ENCODE assay signal across 19 mouse cellular contexts in genomic region chr12:86858498-86858897, GRCm38 (mm10). TPM values are rescaled to one million over a fixed set of nuclear protein-coding genes. Genes with fewer than 3 reads are reported as not detected.
DNase-seq lines count a peak whose midpoint lies in the region; ATAC-seq and TF ChIP-seq lines count a peak whose summit lies in the region.
"Had no signal": no experiment of that assay in that cellular context is flagged by ENCODE, and none has a peak within 500 bp of the region (broad histone marks: within the 10 kb centered on the region; RNA-seq: fewer than 3 reads in every experiment).

No protein-coding gene starts in this region.

- no peaks in the 10 kb centered on the region for H3K36me3 ChIP-seq in lung, embryonic 14.5 days (ENCODE audit: insufficient read depth)
- H3K36me3 ChIP-seq in CH12.LX (replicated peaks in 1 of 2; ENCODE audit: control insufficient read depth in 1 of 2, insufficient read depth in 1 of 2, low read length in 1 of 2), result no peaks in the 10 kb centered on the region
- H3K36me3 ChIP-seq: embryonic facial prominence, embryonic 12.5 days; forebrain, embryonic 12.5 days; heart, embryonic 12.5 days; hindbrain, embryonic 10.5 days; hindbrain, embryonic 15.5 days had no signal

- no peak for TF ChIP-seq POLR2A in CH12.LX (IDR thresholded peaks at IDR 0.05; ENCODE audit: low read depth, low read length)
- no peak for TF ChIP-seq POLR2A in olfactory bulb, adult 2 months (IDR thresholded peaks at IDR 0.05; ENCODE audit: insufficient read depth, low read depth, low read length)

- no peak for TF ChIP-seq CTCF in lung, embryonic 14.5 days (IDR thresholded peaks at IDR 0.05; ENCODE audit: low read depth)
- TF ChIP-seq CTCF in CH12.LX (conservative IDR thresholded peaks at IDR 0.05 in 1 of 2, IDR thresholded peaks at IDR 0.05 in 1 of 2; ENCODE audit: low read depth in 2 of 2, low read length in 2 of 2), result no peak
- TF ChIP-seq CTCF in olfactory bulb, adult 2 months (IDR thresholded peaks at IDR 0.05; ENCODE audit: insufficient read depth, low read depth, low read length), result no peak

- no peak overlapping the region for H3K9ac ChIP-seq in lung, embryonic 14.5 days
- no peak overlapping the region for H3K9ac ChIP-seq in CH12.LX (ENCODE audit: insufficient read depth, low read depth)
- H3K9ac ChIP-seq: embryonic facial prominence, embryonic 12.5 days; forebrain, embryonic 12.5 days; heart, embryonic 12.5 days; hindbrain, embryonic 15.5 days had no signal

- TF ChIP-seq EP300 in CH12.LX (IDR thresholded peaks at IDR 0.05; ENCODE audit: low read length), result no peak

- no peaks in the 10 kb centered on the region for H3K79me2 ChIP-seq in CH12.LX (replicated peaks; ENCODE audit: control insufficient read depth, extremely low read depth, insufficient read depth, poor library complexity, severe bottlenecking)

- no peaks in the 10 kb centered on the region for H3K27me3 ChIP-seq in lung, embryonic 14.5 days (ENCODE audit: insufficient read depth, low read length)
- no peaks in the 10 kb centered on the region for H3K27me3 ChIP-seq in CH12.LX (replicated peaks)
- H3K27me3 ChIP-seq: embryonic facial prominence, embryonic 12.5 days; heart, embryonic 12.5 days; hindbrain, embryonic 15.5 days; Patski had no signal

- DNase-seq in lung, embryonic 14.5 days, result no peak
- no peak for DNase-seq in lung, postnatal 14 days
- DNase-seq in 3T3-L1 (ENCODE audit: low read depth, low spot score) (peak; percentile 42), CH12.LX (ENCODE audit: extremely low read depth) (no peak)
- DNase-seq in thymus, postnatal 4 days, result no peak
- DNase-seq: adrenal gland, adult 2 months; adrenal gland, postnatal 25 days; cerebellum, adult 2 months; cerebellum, postnatal 10 days; gastrocnemius, postnatal 25 days had no signal

- dilution Hi-C loops in CH12.LX (cut with MboI; ENCODE audit: extremely low pct_ligation_motif_present, extremely low pct_unique_long_range_greater_than_20kb, low sequenced_read_pairs), result no loop called here

- no peak for TF ChIP-seq RAD21 in CH12.LX (IDR thresholded peaks at IDR 0.05; ENCODE audit: low read depth, low read length)

- WGBS in lung, embryonic 14.5 days, result 93% methylated on average over 4 of the region's 4 CpGs
- WGBS in olfactory bulb, adult 2 months, result 82% methylated on average over 4 of the region's 4 CpGs

- H3K4me1 ChIP-seq in lung, embryonic 14.5 days (ENCODE audit: insufficient read depth), result peaks cover 21% of the 10 kb centered on the region
- peaks cover 31 to 51% of the 10 kb centered on the region in 2 experiments for H3K4me1 ChIP-seq in CH12.LX (ENCODE audit: control insufficient read depth in 1 of 2, insufficient read depth in 2 of 2)
- H3K4me1 ChIP-seq in olfactory bulb, adult 2 months (ENCODE audit: control insufficient read depth, insufficient read depth, low read length), result peaks cover 42% of the 10 kb centered on the region

- peak overlapping the region; percentile 71; the same call in 1 of the 2 replicates for H3K27ac ChIP-seq in lung, embryonic 14.5 days (ENCODE audit: low read depth)
- 0 out of 2 replicates have a peak overlapping the region, but pooled peaks have one; percentile 17 for H3K27ac ChIP-seq in CH12.LX (ENCODE audit: insufficient read depth, low read depth)
- H3K27ac ChIP-seq in olfactory bulb, adult 2 months (ENCODE audit: insufficient read depth, low read depth, low read length), result peak overlapping the region; percentile 94; the same call in 1 of the 2 replicates
- H3K27ac ChIP-seq: embryonic facial prominence, embryonic 12.5 days; forebrain, embryonic 12.5 days; hindbrain, embryonic 10.5 days; hindbrain, embryonic 15.5 days had no signal

- H3K9me3 ChIP-seq in lung, embryonic 14.5 days (ENCODE audit: low read depth, low read length), result no peaks in the 10 kb centered on the region
- H3K9me3 ChIP-seq in CH12.LX (replicated peaks; ENCODE audit: low read length), result no peaks in the 10 kb centered on the region
- H3K9me3 ChIP-seq: embryonic facial prominence, embryonic 12.5 days; forebrain, embryonic 12.5 days; hindbrain, embryonic 10.5 days; hindbrain, embryonic 15.5 days had no signal

- in situ Hi-C loops in CH12.LX (cut with MboI; ENCODE audit: low pct_ligation_motif_present, low pct_unique_long_range_greater_than_20kb, low sequenced_read_pairs), result no loop called here

- H3K4me2 ChIP-seq in lung, embryonic 14.5 days, result no peak overlapping the region
- H3K4me2 ChIP-seq in CH12.LX (ENCODE audit: insufficient read depth, low read depth, poor library complexity, severe bottlenecking), result no peak overlapping the region
- H3K4me2 ChIP-seq: embryonic facial prominence, embryonic 12.5 days; forebrain, embryonic 12.5 days; heart, embryonic 12.5 days; hindbrain, embryonic 15.5 days had no signal

- ATAC-seq in lung, embryonic 14.5 days (ENCODE audit: insufficient read depth), result no peak
- ATAC-seq in erythroblast, adult 5-6 weeks (replicated peaks; ENCODE audit: low FRiP score, poor library complexity, severe bottlenecking), result no peak
- ATAC-seq: forebrain, embryonic 16.5 days; Patski had no signal

- no peak overlapping the region for H3K4me3 ChIP-seq in lung, embryonic 14.5 days (ENCODE audit: low read depth, low read length)
- H3K4me3 ChIP-seq in CH12.LX (replicated peaks in 1 of 3; ENCODE audit: low read depth in 2 of 3, low read length in 2 of 3, poor library complexity in 1 of 3), result no peak overlapping the region
- no peak overlapping the region for H3K4me3 ChIP-seq in olfactory bulb, adult 2 months (ENCODE audit: insufficient read depth, low read depth, low read length)
- H3K4me3 ChIP-seq: embryonic facial prominence, embryonic 12.5 days; forebrain, embryonic 12.5 days; heart, embryonic 12.5 days; hindbrain, embryonic 10.5 days; hindbrain, embryonic 15.5 days had no signal

TF ChIP-seq in CH12.LX, 34 proteins besides CTCF, POLR2A, EP300 and RAD21:
- TF ChIP-seq E2F4 (IDR thresholded peaks at IDR 0.05; ENCODE audit: insufficient replicate concordance, low read depth, low read length) (no peak), CHD2 (IDR thresholded peaks at IDR 0.05; ENCODE audit: low read length) (no peak), TBP (conservative IDR thresholded peaks at IDR 0.05; ENCODE audit: low read depth, low read length) (no peak), IRF4 (IDR thresholded peaks at IDR 0.05; ENCODE audit: low read depth, low read length) (no peak), UBTF (IDR thresholded peaks at IDR 0.05; ENCODE audit: low read depth, low read length) (no peak), POLR2AphosphoS2 (IDR thresholded peaks at IDR 0.05; ENCODE audit: low read depth, low read length) (no peak), MXI1 (IDR thresholded peaks at IDR 0.05; ENCODE audit: low read depth, low read length) (no peak), ZMIZ1 (IDR thresholded peaks at IDR 0.05; ENCODE audit: low read depth, low read length) (no peak), USF2 (conservative IDR thresholded peaks at IDR 0.05; ENCODE audit: low read depth, low read length) (no peak), ELF1 (IDR thresholded peaks at IDR 0.05; ENCODE audit: low read depth, low read length) (no peak), USF1 (IDR thresholded peaks at IDR 0.05; ENCODE audit: low read depth, low read length) (no peak), MEF2A (IDR thresholded peaks at IDR 0.05; ENCODE audit: borderline replicate concordance, low read depth, low read length) (no peak), GABPA (IDR thresholded peaks at IDR 0.05; ENCODE audit: insufficient replicate concordance, low read depth, low read length) (no peak), SMC3 (IDR thresholded peaks at IDR 0.05; ENCODE audit: low read depth, low read length) (no peak), ZKSCAN1 (IDR thresholded peaks at IDR 0.05; ENCODE audit: borderline replicate concordance, low read depth, low read length) (no peak), ZC3H11A (IDR thresholded peaks at IDR 0.05; ENCODE audit: low read depth, low read length) (no peak), JUND (conservative IDR thresholded peaks at IDR 0.05; ENCODE audit: low read depth, low read length) (no peak), CHD1 (IDR thresholded peaks at IDR 0.05; ENCODE audit: low read depth, low read length) (no peak), HCFC1 (IDR thresholded peaks at IDR 0.05; ENCODE audit: low read depth, low read length) (no peak), ETS1 (conservative IDR thresholded peaks at IDR 0.05; ENCODE audit: low read depth, low read length) (no peak)
TF ChIP-seq in CH12.LX: peak in this region for 0.

RNA-seq across cellular contexts. Expression of gene Irf2bpl, which starts 26.1 kb away (rescaled TPM):
- 44.6 and 44.8 TPM in 2 replicates for polyA plus RNA-seq in lung, embryonic 14.5 days (2014; fragmentation: Nextera tagmentation; extraction: Ambion mirVana)
- total RNA-seq in CH12.LX (2012; rRNA removed), result 19.6 and 21.4 TPM in 2 replicates
- 7.0 and 8.2 TPM in 2 replicates for total RNA-seq in CH12.LX (2014; rRNA removed)
- polyA plus RNA-seq in CH12.LX (2012; ENCODE audit: insufficient read length, low read depth), result 10.2 and 12.1 TPM in 2 replicates
- not detected in 2 replicates for polyA plus RNA-seq in olfactory bulb, adult 2 months (2012; ENCODE audit: insufficient read depth, insufficient read length, low replicate concordance, missing spikeins)
- 0.21 and 0.77 TPM in 2 replicates for total RNA-seq in erythroblast, adult 5-6 weeks (2015; ENCODE audit: low replicate concordance)
- total RNA-seq in erythroblast, adult 5-6 weeks (2017; ENCODE audit: low replicate concordance), result 0.42 TPM in 1 of 2 replicates, not detected in the other

Comparison
In these comparisons a context has a peak if more than half of its experiments do, and no peak if none do; other contexts are left out.
1. H3K27ac ChIP-seq: peak in every context shown above with its lines; median percentile 94 in olfactory bulb, adult 2 months; 71 in lung, embryonic 14.5 days; 17 in CH12.LX.
2. RNA of gene Irf2bpl, which starts 26.1 kb away (polyA plus RNA-seq): 44.6 to 44.8 TPM in lung, embryonic 14.5 days and 10.2 to 12.1 TPM in CH12.LX; not detected in olfactory bulb, adult 2 months; every median in the first group is over 10 times any median in the second.